Comparison of ENCODE assay signal across 22 mouse cellular contexts in genomic region chr9:56655167-56655566, GRCm38 (mm10).
DNase-seq lines count a peak whose midpoint lies in the region; ATAC-seq and TF ChIP-seq lines count a peak whose summit lies in the region.
"Had no signal": no experiment of that assay in that cellular context is flagged by ENCODE, and none has a peak within 500 bp of the region (broad histone marks: within the 10 kb centered on the region; RNA-seq: fewer than 3 reads in every experiment).

No protein-coding gene starts in this region.

- H3K27me3 ChIP-seq in hindbrain, postnatal 0 days (ENCODE audit: insufficient read depth, low read length), result no peaks in the 10 kb centered on the region
- H3K27me3 ChIP-seq: embryonic facial prominence, embryonic 15.5 days had no signal

- WGBS in hindbrain, postnatal 0 days, result 14% methylated on average over 6 of the region's 6 CpGs

- ATAC-seq in hindbrain, postnatal 0 days, result 0 out of 2 replicates have a peak, but pooled peaks have one; percentile 28
- ATAC-seq: inflammation-experienced regulatory T-cells, adult 6 months; liver, embryonic 12.5 days had no signal

- H3K4me3 ChIP-seq in left cerebral cortex, adult 2 months, result no peak overlapping the region
- no peak overlapping the region for H3K4me3 ChIP-seq in hindbrain, postnatal 0 days (ENCODE audit: low read length)
- H3K4me3 ChIP-seq: embryonic facial prominence, embryonic 15.5 days; heart, embryonic 12.5 days; liver, embryonic 12.5 days; megakaryocyte, embryonic 14.5 days; neural tube, embryonic 13.5 days had no signal

- H3K4me1 ChIP-seq in hindbrain, postnatal 0 days (ENCODE audit: insufficient read depth, low read length), result peaks cover 29% of the 10 kb centered on the region
- H3K4me1 ChIP-seq: liver, embryonic 12.5 days; megakaryocyte, embryonic 14.5 days had no signal

- H3K4me2 ChIP-seq in hindbrain, postnatal 0 days (ENCODE audit: low read depth, low read length), result no peak overlapping the region
- H3K4me2 ChIP-seq: embryonic facial prominence, embryonic 15.5 days; heart, embryonic 12.5 days; liver, embryonic 12.5 days; neural tube, embryonic 13.5 days had no signal

- no peaks in the 10 kb centered on the region for H3K36me3 ChIP-seq in hindbrain, postnatal 0 days (ENCODE audit: insufficient read depth, low read length)
- H3K36me3 ChIP-seq: embryonic facial prominence, embryonic 15.5 days; heart, embryonic 12.5 days; liver, embryonic 12.5 days; neural tube, embryonic 13.5 days had no signal

- DNase-seq in embryo, embryonic 11 days, result peak; percentile 20
- no peak for DNase-seq in embryo, embryonic 10 days (ENCODE audit: low spot score)
- no peak for DNase-seq in left cerebral cortex, adult 2 months (ENCODE audit: extremely low spot score in 1 of 2, low spot score in 2 of 2)
- no peak for DNase-seq in left cerebral cortex, adult 9 months (ENCODE audit: low spot score in 2 of 2)
- peak; percentile 4 for DNase-seq in 416B (ENCODE audit: low read depth)
- peak; percentile 67 for DNase-seq in hindbrain, postnatal 0 days (ENCODE audit: low spot score)
- no peak for DNase-seq in heart, postnatal 4 days
- no peak for DNase-seq in adipocyte (ENCODE audit: low spot score)
- DNase-seq: adrenal gland, adult 2 months; cerebellum, adult 9-10 months; heart, postnatal 14 days; kidney, adult 8-10 months; kidney, postnatal 14 days; lung, postnatal 14 days; right cerebral cortex, adult 18-20 months; thymus, postnatal 25 days had no signal

- intact Hi-C loops in left cerebral cortex, adult 2 months (cut with DNase I), result loop anchor here (5.0 kb wide), 1 partner anchor 142 kb away; the partner anchor contains the start of gene Lingo1

- peak overlapping the region; percentile 98 for H3K27ac ChIP-seq in left cerebral cortex, adult 2 months
- H3K27ac ChIP-seq in hindbrain, postnatal 0 days, result no peak overlapping the region
- H3K27ac ChIP-seq: embryonic facial prominence, embryonic 15.5 days; liver, embryonic 12.5 days; neural tube, embryonic 13.5 days had no signal

- H3K9ac ChIP-seq in hindbrain, postnatal 0 days (replicated peaks; ENCODE audit: low read length), result no peak overlapping the region
- H3K9ac ChIP-seq: embryonic facial prominence, embryonic 15.5 days; heart, embryonic 12.5 days; liver, embryonic 12.5 days; neural tube, embryonic 13.5 days had no signal

- no peak for TF ChIP-seq CTCF in left cerebral cortex, adult 2 months (IDR thresholded peaks at IDR 0.05)
- no peak for TF ChIP-seq CTCF in hindbrain, postnatal 0 days (IDR thresholded peaks at IDR 0.05; ENCODE audit: low read depth)

- no peaks in the 10 kb centered on the region for H3K9me3 ChIP-seq in hindbrain, postnatal 0 days (ENCODE audit: low read length)
- H3K9me3 ChIP-seq: embryonic facial prominence, embryonic 15.5 days; heart, embryonic 12.5 days; liver, embryonic 12.5 days; megakaryocyte, embryonic 14.5 days; neural tube, embryonic 13.5 days had no signal

Comparison
In these comparisons a context has a peak if more than half of its experiments do, and no peak if none do; other contexts are left out.
1. DNase-seq: peak in embryo, embryonic 11 days (single experiment), 416B (single experiment) and hindbrain, postnatal 0 days (single experiment); none in embryo, embryonic 10 days (single experiment), left cerebral cortex, adult 2 months (0 of 2), left cerebral cortex, adult 9 months (0 of 2), heart, postnatal 4 days (single experiment) and adipocyte (single experiment).